ENCODE assay signal across 16 mouse cellular contexts in genomic region chr5:76244430-76244829, GRCm38 (mm10).
"Had no signal": no experiment of that assay in that cellular context is flagged by ENCODE, and none has a peak within 500 bp of the region (broad histone marks: within the 10 kb centered on the region; RNA-seq: fewer than 3 reads in every experiment).

No protein-coding gene starts in this region.

- H3K27ac ChIP-seq: neural tube, embryonic 13.5 days; neural tube, embryonic 15.5 days; stomach, embryonic 15.5 days; stomach, postnatal 0 days had no signal

- H3K4me1 ChIP-seq: neural tube, embryonic 13.5 days; neural tube, embryonic 15.5 days; stomach, embryonic 15.5 days had no signal

- H3K4me2 ChIP-seq: neural tube, embryonic 13.5 days; neural tube, embryonic 15.5 days; stomach, embryonic 15.5 days had no signal

- H3K9ac ChIP-seq: neural tube, embryonic 13.5 days; neural tube, embryonic 15.5 days; stomach, embryonic 15.5 days had no signal

- DNase-seq: retina, postnatal 1 day; right cerebral cortex, adult 18-20 months; right cerebral cortex, postnatal 14 days; right cerebral cortex, postnatal 25 days; right cerebral cortex, postnatal 4 days; spleen, adult 18-20 months; thymus, adult 18-20 months; thymus, adult 2 months; thymus, postnatal 14 days; thymus, postnatal 25 days; thymus, postnatal 36 days; thymus, postnatal 4 days had no signal

- H3K27me3 ChIP-seq: neural tube, embryonic 13.5 days; neural tube, embryonic 15.5 days; stomach, embryonic 15.5 days had no signal

- H3K4me3 ChIP-seq: neural tube, embryonic 13.5 days; neural tube, embryonic 15.5 days; stomach, embryonic 15.5 days had no signal

- H3K9me3 ChIP-seq: neural tube, embryonic 13.5 days; neural tube, embryonic 15.5 days; stomach, embryonic 15.5 days had no signal
